Mouse (Mus musculus) bone marrow, adult 2 months (tissue): ENCODE data around the gene Alkbh7.

Source experiments
- CTCF ChIP-seq: fragments of 200-500 bp; IDR thresholded peaks from 2 replicates; pipeline ENCODE4 v1.5.1; 2011; ENCODE audit warnings: low read length, control low read depth; ENCODE audit not compliant: control insufficient read depth, insufficient read depth
- POLR2A ChIP-seq: fragments of 200-500 bp; IDR thresholded peaks from 2 replicates; pipeline ENCODE4 v1.6.1; 2011; ENCODE audit warnings: low read depth, mild to moderate bottlenecking, control low read depth, low read length, borderline replicate concordance; ENCODE audit not compliant: control insufficient read depth

GRCm38 (mm10) chr17:56974708-56975240 lies 22.4 kb upstream of the Alkbh7 start:
- no peak for TF ChIP-seq CTCF
- TF ChIP-seq POLR2A = no peak
